Mouse (Mus musculus) left cerebral cortex, adult 2 months (tissue): ENCODE data around the gene Auh. TPM values are rescaled to one million over a fixed set of nuclear protein-coding genes. Genes with fewer than 3 reads are reported as not detected.

Experiments used
- DNase-seq, 2 experiments: peaks; one replicate each; pipeline ENCODE4 v3.0.0; 2021 to 2022; ENCODE audit warnings: low spot score in 2 of 2, mixed read lengths in 1 of 2; ENCODE audit errors: extremely low spot score in 1 of 2
- H3K27ac ChIP-seq: fragments of 200-600 bp; 2 replicates; pipeline ENCODE4 v1.8.1; 2022
- H3K4me3 ChIP-seq: fragments of 200-600 bp; 2 replicates; pipeline ENCODE4 v1.8.1; 2022
- CTCF ChIP-seq: fragments of 200-600 bp; IDR thresholded peaks from 2 replicates; pipeline ENCODE4 v1.8.1; 2022; ENCODE audit warnings: antibody characterized with exemption, mild to moderate bottlenecking, moderate library complexity
- intact Hi-C: fragments of 180-260 bp; cut with DNase I; formaldehyde crosslinking; loops from one replicate; pipeline ENCODE4 v1.15.1; 2025
- total RNA-seq, 2 experiments: library from RNA; stranded (reverse); gene quantifications; 2 replicates each; pipeline ENCODE4 v1.2.3; 2021

The Auh gene
- total RNA-seq, 2 experiments from 2014 or later, result 92.3 to 99.0 TPM

DNA sequence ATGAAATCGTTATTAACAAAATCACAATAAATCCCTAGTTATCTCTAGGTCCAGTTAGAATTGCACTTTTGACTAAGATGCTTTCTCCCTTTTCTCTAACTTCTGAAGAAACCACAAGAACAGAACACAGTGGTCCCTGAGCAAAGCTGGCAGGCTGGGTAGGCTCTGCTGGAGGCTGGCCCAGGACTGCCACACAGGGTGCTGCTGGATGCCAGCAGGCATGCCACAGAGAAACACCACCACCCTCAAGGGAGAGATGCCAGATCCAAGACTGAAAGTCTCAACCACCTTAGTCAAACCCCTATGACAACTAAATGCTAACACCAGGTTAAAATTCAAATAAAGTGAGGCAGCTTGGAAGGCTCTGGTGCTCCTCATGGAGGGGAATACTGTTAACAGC, 36.7 kb downstream of the Auh start:
- TF ChIP-seq CTCF, result no peak
- H3K27ac ChIP-seq, result no peak overlapping the region
- H3K4me3 ChIP-seq, result no peak overlapping the region
- intact Hi-C loops, result no loop called here
- DNase-seq, result peak; percentile 36 to 37

DNA sequence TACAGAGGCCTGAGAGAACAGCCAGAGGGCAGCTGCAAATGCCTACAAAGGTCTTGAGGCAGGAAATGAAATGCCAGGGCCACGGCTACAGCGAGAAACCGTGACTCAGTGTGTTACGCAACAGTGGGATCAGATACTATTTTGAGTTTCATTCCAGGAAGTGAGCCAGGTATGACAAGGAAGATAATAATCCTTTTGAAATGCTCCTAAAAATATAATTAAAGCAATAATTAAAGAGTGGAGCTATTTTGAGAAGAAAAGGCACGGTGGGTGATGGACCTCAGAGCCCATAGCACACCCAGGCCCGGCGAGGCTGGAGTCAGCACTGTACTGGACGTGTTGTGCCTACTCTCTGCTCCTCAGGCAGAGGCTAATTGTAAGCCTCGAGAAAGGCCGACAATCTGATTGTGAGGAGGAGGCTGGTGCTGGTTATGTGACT, 37.4 kb downstream of the Auh start:
- Histone ChIP-seq H3K4me3 (no peak overlapping the region), H3K27ac (peak overlapping the region; percentile 68)
- peak; percentile 35 to 49 for DNase-seq
- intact Hi-C loops, result no loop called here
- no peak for TF ChIP-seq CTCF

- H3K4me3 ChIP-seq, result no peak overlapping the region
- intact Hi-C loops, result no loop called here
- no peak for DNase-seq
Measured at GRCm38 (mm10) chr13:52890313-52890712, 39.2 kb downstream of the Auh start.

DNA sequence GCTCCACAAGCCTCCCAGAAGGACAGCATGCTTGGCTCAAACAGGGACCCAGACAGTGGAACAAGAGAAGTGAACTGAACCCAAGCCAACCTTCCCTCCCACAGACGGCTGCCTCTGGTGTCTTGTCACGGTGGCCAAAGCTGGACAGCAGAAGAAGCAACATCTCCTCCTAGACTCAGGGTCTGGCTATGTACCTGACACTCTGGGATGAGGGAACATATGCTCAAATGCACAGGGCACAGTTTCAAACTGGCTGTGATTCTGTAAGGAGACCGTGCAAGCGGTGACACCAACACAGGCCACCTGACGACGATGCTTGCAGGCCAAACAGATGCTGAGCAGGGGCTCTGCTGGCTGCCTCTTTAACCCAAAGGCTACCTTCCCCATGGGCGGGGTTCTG, 42.7 kb downstream of the Auh start:
- no peak for TF ChIP-seq CTCF
- intact Hi-C loops, result no loop called here
- DNase-seq, result no peak
- Histone ChIP-seq H3K4me3 (no peak overlapping the region), H3K27ac (no peak overlapping the region)

More at GRCm38 (mm10) chr13:52890313-52890712, 39.2 kb downstream of the Auh start:
- no peak overlapping the region for H3K27ac ChIP-seq
- no peak for TF ChIP-seq CTCF

GRCm38 (mm10) chr13:52883960-52884326, 45.5 kb downstream of the Auh start:
- DNase-seq, result no peak
- Histone ChIP-seq H3K27ac (no peak overlapping the region), H3K4me3 (no peak overlapping the region)
- TF ChIP-seq CTCF, result no peak
- intact Hi-C loops, result no loop called here

DNA sequence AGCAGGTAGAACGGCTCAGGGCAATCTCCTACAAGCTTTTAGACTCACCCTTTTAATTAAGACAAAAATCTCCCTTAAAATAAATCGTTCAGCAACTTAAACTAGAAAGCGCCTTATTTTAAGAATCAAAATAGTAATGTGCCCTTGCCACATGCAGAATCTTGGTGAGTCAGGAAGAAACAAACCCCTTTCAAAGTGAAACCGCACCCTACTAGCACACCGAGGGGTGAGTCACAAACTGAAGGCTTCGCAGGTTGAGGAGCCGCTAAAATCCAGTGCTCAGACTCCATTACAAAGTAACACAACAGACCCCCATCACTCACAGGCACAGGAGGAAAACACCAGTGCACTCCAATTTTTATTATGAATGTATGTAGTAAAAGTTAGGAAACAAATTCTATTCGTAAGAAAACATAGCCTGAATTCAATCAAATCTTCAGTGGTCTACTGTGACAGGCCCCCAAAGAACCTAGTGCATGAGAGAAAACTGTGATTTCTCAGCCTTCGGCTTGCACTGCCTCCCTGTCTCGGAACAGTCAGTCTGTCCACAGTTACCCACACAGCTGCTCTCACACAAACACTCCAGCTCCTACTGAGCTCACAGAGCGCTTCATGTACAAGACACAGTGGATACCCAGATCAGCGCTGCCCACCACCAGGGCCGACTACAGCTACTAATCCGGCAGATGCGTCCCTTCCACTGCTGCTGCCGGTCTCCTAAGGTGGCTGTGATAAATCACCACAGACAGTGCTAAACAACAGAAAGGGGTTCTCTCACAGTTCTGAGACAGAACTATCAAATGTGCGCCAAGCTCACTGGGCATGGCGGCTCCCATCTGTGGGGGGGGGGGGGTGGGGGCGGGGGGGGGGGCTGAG, 46.2 kb downstream of the Auh start:
- Histone ChIP-seq H3K27ac (no peak overlapping the region), H3K4me3 (no peak overlapping the region)
- no peak for DNase-seq
- intact Hi-C loops, result no loop called here
- no peak for TF ChIP-seq CTCF

- no peak overlapping the region for H3K4me3 ChIP-seq
- DNase-seq, result no peak
- intact Hi-C loops, result no loop called here
- no peak overlapping the region for H3K27ac ChIP-seq
- TF ChIP-seq CTCF, result no peak
Measured at GRCm38 (mm10) chr13:52880386-52880785, 49.1 kb downstream of the Auh start.

- no peak for DNase-seq
- H3K4me3 ChIP-seq, result no peak overlapping the region
- intact Hi-C loops, result loop anchor here (1.0 to 5.0 kb wide), 2 partner anchors 47 to 100 kb away; partner anchors contain the start of gene Auh
- no peak overlapping the region for H3K27ac ChIP-seq
- no peak for TF ChIP-seq CTCF
Measured at GRCm38 (mm10) chr13:52879918-52880317, 49.6 kb downstream of the Auh start.

DNA sequence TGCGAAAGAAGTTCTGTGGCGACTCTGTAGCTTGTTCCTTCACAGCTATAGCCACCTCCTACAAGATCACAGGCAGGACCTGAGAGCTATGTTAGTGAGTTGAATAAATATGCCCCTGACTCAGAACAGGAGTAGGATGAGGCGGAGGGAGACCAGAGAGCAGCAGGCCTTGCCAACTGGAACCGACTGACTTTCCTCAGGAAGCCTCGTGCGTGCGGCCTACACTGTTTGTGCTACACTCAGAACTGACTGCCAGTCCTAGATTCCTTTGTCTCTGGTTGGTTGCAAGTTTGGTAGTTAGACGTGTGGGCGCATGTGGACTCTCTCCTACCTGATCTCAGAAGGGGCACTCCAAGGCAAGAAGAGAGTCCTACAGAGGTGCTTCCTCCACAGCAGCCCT, 50.2 kb downstream of the Auh start:
- intact Hi-C loops, result loop anchor here (1.0 to 5.0 kb wide), 2 partner anchors 48 to 101 kb away; partner anchors contain the start of gene Auh
- TF ChIP-seq CTCF, result no peak
- Histone ChIP-seq H3K27ac (no peak overlapping the region), H3K4me3 (no peak overlapping the region)
- no peak for DNase-seq

DNA sequence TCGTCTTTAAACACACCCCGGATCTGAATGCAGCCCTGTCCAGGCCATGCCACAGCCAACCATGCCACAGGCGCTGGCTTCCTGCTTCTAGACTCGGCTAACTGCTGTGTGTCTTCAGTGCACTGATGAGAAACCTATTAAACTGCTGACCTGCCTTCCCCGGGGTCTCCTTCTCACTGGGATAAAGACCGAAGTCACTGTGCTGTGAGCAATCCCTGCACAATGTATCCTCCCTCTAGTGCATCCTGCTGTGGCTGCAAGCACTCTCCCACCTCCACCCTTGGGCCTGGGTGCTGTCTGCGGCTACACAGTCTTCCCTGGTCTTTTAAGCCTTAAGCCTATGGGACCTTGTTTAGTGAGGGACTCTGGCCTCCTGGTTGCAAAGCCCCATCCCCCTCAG, 50.7 kb downstream of the Auh start:
- TF ChIP-seq CTCF, result no peak
- no peak overlapping the region for H3K27ac ChIP-seq
- DNase-seq, result no peak
- H3K4me3 ChIP-seq, result no peak overlapping the region
- intact Hi-C loops, result loop anchor here (1.0 to 5.0 kb wide), 2 partner anchors 48 to 101 kb away; partner anchors contain the start of gene Auh

GRCm38 (mm10) chr13:52875541-52876325, 53.7 kb downstream of the Auh start:
- no peak for TF ChIP-seq CTCF
- intact Hi-C loops, result loop anchor here (1.0 to 5.0 kb wide), 3 partner anchors 39 to 57 kb away; partner anchors contain the start of gene Auh
- Histone ChIP-seq H3K27ac (no peak overlapping the region), H3K4me3 (no peak overlapping the region)
- DNase-seq, result peak in 1 of 2 experiments; percentile 23

- Histone ChIP-seq H3K4me3 (no peak overlapping the region), H3K27ac (no peak overlapping the region)
- no peak for DNase-seq
- intact Hi-C loops, result loop anchor here (1.0 to 5.0 kb wide), 3 partner anchors 39 to 56 kb away; partner anchors contain the start of gene Auh
- no peak for TF ChIP-seq CTCF
Measured at GRCm38 (mm10) chr13:52875089-52875488, 54.4 kb downstream of the Auh start.
